Mouse (Mus musculus) spleen, adult 2 months (tissue): Measurements from ENCODE around the gene Flt3.

Experiments
- CTCF ChIP-seq: fragments of 200-500 bp; IDR thresholded peaks from 2 replicates; pipeline ENCODE4 v1.5.1; 2011; ENCODE audit warnings: mild to moderate bottlenecking, inconsistent platforms; ENCODE audit not compliant: insufficient read depth, insufficient read length, insufficient replicate concordance; ENCODE audit errors: extremely low read depth
- POLR2A ChIP-seq: fragments of 200-500 bp; IDR thresholded peaks from 2 replicates; pipeline ENCODE4 v1.6.1; 2011; ENCODE audit warnings: low read depth, low read length, inconsistent platforms

- TF ChIP-seq CTCF (no peak), POLR2A (no peak)
These were observed 34.1 kb downstream of the Flt3 start for GRCm38 (mm10) chr5:147365995-147366765.
